Mouse (Mus musculus) MEL (cell line): ENCODE results near the gene Gm49345. TPM values are rescaled to one million over a fixed set of nuclear protein-coding genes. Genes with fewer than 3 reads are reported as not detected.

Experiments used
- DNase-seq: peaks from one replicate; pipeline ENCODE4 v3.0.0; 2011; ENCODE audit warnings: low read depth, low spot score
- H3K27ac ChIP-seq: 2 replicates; pipeline ENCODE4 v1.5.1; 2012; ENCODE audit warnings: low read depth, mild to moderate bottlenecking, control low read depth, low read length, moderate library complexity; ENCODE audit not compliant: control insufficient read depth
- H3K27me3 ChIP-seq, 2 experiments: fragments of 150-350 bp in 1 of 2; sonication (generic) in 1 of 2; 2 replicates each; pipeline ENCODE4 v1.6.1; 2012; ENCODE audit warnings: low read length in 2 of 2, mild to moderate bottlenecking in 2 of 2, improper control_type of control experiment in 1 of 2, moderate library complexity in 1 of 2; ENCODE audit not compliant: insufficient read depth in 2 of 2, control insufficient read depth in 1 of 2
- H3K36me3 ChIP-seq, 2 experiments: 2 replicates each; pipeline ENCODE4 v1.6.1; 2012 to 2014; ENCODE audit warnings: low read length in 2 of 2, improper control_type of control experiment in 1 of 2, inconsistent platforms in 1 of 2, mild to moderate bottlenecking in 1 of 2; ENCODE audit not compliant: insufficient read depth in 2 of 2, control insufficient read depth in 1 of 2
- H3K4me1 ChIP-seq, 2 experiments: fragments of 150-350 bp in 1 of 2; sonication (generic) in 1 of 2; 2 replicates each; pipeline ENCODE4 v1.6.1; 2012; ENCODE audit warnings: low read length in 2 of 2, improper control_type of control experiment in 1 of 2, mild to moderate bottlenecking in 1 of 2; ENCODE audit not compliant: insufficient read depth in 2 of 2, control insufficient read depth in 1 of 2
- H3K4me3 ChIP-seq, 2 experiments: fragments of 150-350 bp in 1 of 2; sonication (generic) in 1 of 2; 2 replicates each; pipeline ENCODE4 v1.5.1; 2012; ENCODE audit warnings: low read depth in 2 of 2, low read length in 2 of 2, mild to moderate bottlenecking in 2 of 2, moderate library complexity in 2 of 2, control low read depth in 1 of 2, improper control_type of control experiment in 1 of 2; ENCODE audit not compliant: control insufficient read depth in 1 of 2, insufficient read depth in 1 of 2
- H3K79me2 ChIP-seq: 2 replicates; pipeline ENCODE4 v1.6.1; 2012; ENCODE audit warnings: mild to moderate bottlenecking, low read length, moderate library complexity; ENCODE audit not compliant: control insufficient read depth, poor library complexity, insufficient read depth
- H3K9ac ChIP-seq: 2 replicates; pipeline ENCODE4 v1.6.1; 2012; ENCODE audit warnings: low read depth, mild to moderate bottlenecking, control low read depth, low read length, moderate library complexity; ENCODE audit not compliant: control insufficient read depth, poor library complexity, severe bottlenecking
- H3K9me3 ChIP-seq: fragments of 150-350 bp; sonication (generic); replicated peaks from 2 replicates; pipeline ENCODE4 v1.6.1; 2012; ENCODE audit warnings: mild to moderate bottlenecking, low read length, improper control_type of control experiment, moderate library complexity; ENCODE audit not compliant: insufficient read depth
- BHLHE40 ChIP-seq: IDR thresholded peaks from 2 replicates; pipeline ENCODE4 v1.6.1; 2012; ENCODE audit warnings: low read depth, mild to moderate bottlenecking, inconsistent platforms, low read length, improper control_type of control experiment, borderline replicate concordance
- CHD1 ChIP-seq: IDR thresholded peaks from 2 replicates; pipeline ENCODE4 v1.6.1; 2012; ENCODE audit warnings: low read depth, mild to moderate bottlenecking, inconsistent platforms, low read length, improper control_type of control experiment
- CHD2 ChIP-seq: IDR thresholded peaks from 2 replicates; pipeline ENCODE4 v1.6.1; 2011; ENCODE audit warnings: low read length, improper control_type of control experiment
- CTCF ChIP-seq, 3 experiments: IDR thresholded peaks in 2 of 3; conservative IDR thresholded peaks in 1 of 3; 2 replicates each; pipeline ENCODE4 v1.5.1; 2011 to 2012; ENCODE audit warnings: low read length in 3 of 3, low read depth in 2 of 3, mild to moderate bottlenecking in 2 of 3, improper control_type of control experiment in 1 of 3, inconsistent platforms in 1 of 3, mixed read lengths in 1 of 3, moderate library complexity in 1 of 3; ENCODE audit not compliant: control insufficient read depth in 1 of 3, insufficient read depth in 1 of 3, poor library complexity in 1 of 3, severe bottlenecking in 1 of 3
- E2F4 ChIP-seq: IDR thresholded peaks from 2 replicates; pipeline ENCODE4 v1.6.1; 2011; ENCODE audit warnings: low read depth, low read length, improper control_type of control experiment, borderline replicate concordance
- ELF1 ChIP-seq: IDR thresholded peaks from 2 replicates; pipeline ENCODE4 v1.6.1; 2014; ENCODE audit warnings: low read depth, mild to moderate bottlenecking, inconsistent platforms, low read length, improper control_type of control experiment, moderate library complexity
- GATA1 ChIP-seq: IDR thresholded peaks from 2 replicates; pipeline ENCODE4 v1.6.1; 2011; ENCODE audit warnings: low read depth, low read length, improper control_type of control experiment
- HCFC1 ChIP-seq: IDR thresholded peaks from 2 replicates; pipeline ENCODE4 v1.6.1; 2012; ENCODE audit warnings: low read depth, mild to moderate bottlenecking, inconsistent platforms, low read length, improper control_type of control experiment, moderate library complexity
- JUND ChIP-seq: IDR thresholded peaks from 2 replicates; pipeline ENCODE4 v1.6.1; 2011; ENCODE audit warnings: low read depth, mild to moderate bottlenecking, improper control_type of control experiment, low read length
- KAT2A ChIP-seq: conservative IDR thresholded peaks from 2 replicates; pipeline ENCODE4 v1.6.1; 2012; ENCODE audit warnings: low read depth, low read length, improper control_type of control experiment, inconsistent platforms
- MAX ChIP-seq: IDR thresholded peaks from 2 replicates; pipeline ENCODE4 v1.6.1; 2011; ENCODE audit warnings: low read length, improper control_type of control experiment
- MAZ ChIP-seq: IDR thresholded peaks from 2 replicates; pipeline ENCODE4 v1.6.1; 2012; ENCODE audit warnings: low read depth, mild to moderate bottlenecking, inconsistent platforms, low read length, improper control_type of control experiment
- MEF2A ChIP-seq: IDR thresholded peaks from 2 replicates; pipeline ENCODE4 v1.6.1; 2014; ENCODE audit warnings: low read depth, mild to moderate bottlenecking, inconsistent platforms, low read length, improper control_type of control experiment; ENCODE audit not compliant: poor library complexity, insufficient replicate concordance, severe bottlenecking; ENCODE audit errors: extremely low read depth
- MXI1 ChIP-seq: IDR thresholded peaks from 2 replicates; pipeline ENCODE4 v1.6.1; 2011; ENCODE audit warnings: mild to moderate bottlenecking, low read depth, low read length, improper control_type of control experiment
- MYB ChIP-seq: IDR thresholded peaks from 2 replicates; pipeline ENCODE4 v1.6.1; 2011; ENCODE audit warnings: mild to moderate bottlenecking, low read depth, low read length, improper control_type of control experiment
- MYC ChIP-seq: IDR thresholded peaks from 2 replicates; pipeline ENCODE4 v1.6.1; 2011; ENCODE audit warnings: low read depth, mild to moderate bottlenecking, low read length, improper control_type of control experiment, moderate library complexity
- NELFE ChIP-seq: IDR thresholded peaks from 2 replicates; pipeline ENCODE4 v1.6.1; 2011; ENCODE audit warnings: low read depth, low read length, improper control_type of control experiment
- NRF1 ChIP-seq: IDR thresholded peaks from 2 replicates; pipeline ENCODE4 v1.6.1; 2014; ENCODE audit warnings: low read depth, mild to moderate bottlenecking, inconsistent platforms, low read length, improper control_type of control experiment, moderate library complexity; ENCODE audit not compliant: poor library complexity, insufficient read depth, severe bottlenecking
- POLR2A ChIP-seq, 2 experiments: IDR thresholded peaks; 2 replicates each; pipeline ENCODE4 v1.6.1; 2011 to 2012; ENCODE audit warnings: low read length in 2 of 2, mild to moderate bottlenecking in 2 of 2, control low read depth in 1 of 2, improper control_type of control experiment in 1 of 2, low read depth in 1 of 2, moderate library complexity in 1 of 2; ENCODE audit not compliant: control insufficient read depth in 1 of 2, insufficient read depth in 1 of 2, poor library complexity in 1 of 2
- POLR2AphosphoS5 ChIP-seq: IDR thresholded peaks from 2 replicates; pipeline ENCODE4 v1.6.1; 2012; ENCODE audit warnings: low read depth, borderline replicate concordance, mild to moderate bottlenecking, inconsistent platforms, low read length, moderate library complexity, mixed read lengths
- RAD21 ChIP-seq: IDR thresholded peaks from 2 replicates; pipeline ENCODE4 v1.6.1; 2011; ENCODE audit warnings: mild to moderate bottlenecking, low read depth, low read length, improper control_type of control experiment
- SIN3A ChIP-seq: IDR thresholded peaks from 2 replicates; pipeline ENCODE4 v1.6.1; 2012; ENCODE audit warnings: low read length, improper control_type of control experiment, inconsistent platforms
- SMC3 ChIP-seq: IDR thresholded peaks from 2 replicates; pipeline ENCODE4 v1.6.1; 2011; ENCODE audit warnings: low read depth, low read length, improper control_type of control experiment
- TBP ChIP-seq: IDR thresholded peaks from 2 replicates; pipeline ENCODE4 v1.8.0; 2011; ENCODE audit warnings: low read depth, low read length, improper control_type of control experiment
- TCF12 ChIP-seq: IDR thresholded peaks from 2 replicates; pipeline ENCODE4 v1.6.1; 2014; ENCODE audit warnings: low read depth, mild to moderate bottlenecking, inconsistent platforms, low read length, improper control_type of control experiment, moderate library complexity
- USF1 ChIP-seq: IDR thresholded peaks from 2 replicates; pipeline ENCODE4 v1.6.1; 2014; ENCODE audit warnings: low read depth, mild to moderate bottlenecking, inconsistent platforms, low read length, improper control_type of control experiment, moderate library complexity
- USF2 ChIP-seq, 2 experiments: IDR thresholded peaks; 2 replicates each; pipeline ENCODE4 v1.6.1; 2011 to 2012; ENCODE audit warnings: improper control_type of control experiment in 2 of 2, low read length in 2 of 2, borderline replicate concordance in 1 of 2, inconsistent platforms in 1 of 2, low read depth in 1 of 2, mild to moderate bottlenecking in 1 of 2; ENCODE audit not compliant: insufficient read depth in 1 of 2
- ZC3H11A ChIP-seq: IDR thresholded peaks from 2 replicates; pipeline ENCODE4 v1.6.1; 2012; ENCODE audit warnings: low read depth, mild to moderate bottlenecking, inconsistent platforms, low read length, improper control_type of control experiment
- ZKSCAN1 ChIP-seq: IDR thresholded peaks from 2 replicates; pipeline ENCODE4 v1.6.1; 2012; ENCODE audit warnings: low read depth, mild to moderate bottlenecking, inconsistent platforms, low read length, improper control_type of control experiment, moderate library complexity
- ZMIZ1 ChIP-seq: IDR thresholded peaks from 2 replicates; pipeline ENCODE4 v1.6.1; 2012; ENCODE audit warnings: low read depth, mild to moderate bottlenecking, inconsistent platforms, low read length, improper control_type of control experiment, moderate library complexity
- ZNF384 ChIP-seq: IDR thresholded peaks from 2 replicates; pipeline ENCODE4 v1.6.1; 2012; ENCODE audit warnings: low read depth, mild to moderate bottlenecking, inconsistent platforms, low read length, improper control_type of control experiment
- polyA plus RNA-seq, 2 experiments: library from polyadenylated mRNA; stranded (reverse) in 1 of 2; unstranded in 1 of 2; fragments of >175 nt in 1 of 2; fragments of >200 nt in 1 of 2; gene quantifications; 2 replicates each; pipeline versions ENCODE4 v1.2.1 to v1.2.4; 2012; ENCODE audit warnings: low replicate concordance in 2 of 2, low read depth in 1 of 2; ENCODE audit not compliant: insufficient read length in 2 of 2, insufficient read depth in 1 of 2, missing spikeins in 1 of 2
- total RNA-seq: library from RNA; depleted of rRNA; stranded (reverse); fragments of 300-350 nt; gene quantifications from 2 replicates; pipeline ENCODE4 v1.2.3, GENCODE M21; 2012; rRNA removed

Gm49345 gene
- total RNA-seq: 1.6 and 1.7 TPM in 2 replicates
- under 1 TPM in 1 of 2 experiments, not detected in 1; 0.54 TPM for polyA plus RNA-seq

- H3K79me2 ChIP-seq: peaks cover 3% of the 10 kb centered on the region
- H3K4me1 ChIP-seq: peaks cover 0 to 2% of the 10 kb centered on the region in 2 experiments; a peak in 1 of 4 replicates
- no peaks in the 10 kb centered on the region for H3K27me3 ChIP-seq
- TF ChIP-seq CTCF (IDR thresholded peaks at IDR 0.05 in 2 of 3, conservative IDR thresholded peaks at IDR 0.05 in 1 of 3; ENCODE audit: control insufficient read depth in 1 of 3, insufficient read depth in 1 of 3, low read depth in 2 of 3, low read length in 3 of 3, poor library complexity in 1 of 3, severe bottlenecking in 1 of 3): peak in 1 of 3 experiments; percentile 33; a peak in 2 of 6 replicates
- no peak for TF ChIP-seq MYB
- TF ChIP-seq SMC3: peak; percentile 36
- peak; percentile 84 for TF ChIP-seq MYC
- TF ChIP-seq POLR2A (IDR thresholded peaks at IDR 0.05; ENCODE audit: control insufficient read depth in 1 of 2, insufficient read depth in 1 of 2, low read depth in 1 of 2, low read length in 2 of 2, poor library complexity in 1 of 2): peak in 1 of 2 experiments; percentile 61; a peak in 1 of 4 replicates
- peak; percentile 88 for TF ChIP-seq MXI1
- no peak for TF ChIP-seq NRF1
- TF ChIP-seq MAZ: no peak
- TF ChIP-seq CHD2: no peak
- no peak for TF ChIP-seq USF2 (IDR thresholded peaks at IDR 0.05; ENCODE audit: borderline replicate concordance in 1 of 2, insufficient read depth in 1 of 2, low read depth in 1 of 2, low read length in 2 of 2)
- TF ChIP-seq BHLHE40: peak; percentile 62; the same call in 1 of the 2 replicates
- peak; percentile 18; the same call in 1 of the 2 replicates for TF ChIP-seq GATA1
- TF ChIP-seq NELFE: peak; percentile 42
- TF ChIP-seq ZNF384: no peak
- TF ChIP-seq ZKSCAN1: no peak
- no peak for TF ChIP-seq ZMIZ1
- no peak for TF ChIP-seq CHD1
- peak; percentile 95 for TF ChIP-seq KAT2A
- TF ChIP-seq POLR2AphosphoS5: no peak
- TF ChIP-seq TCF12: peak; percentile 50; the same call in 1 of the 2 replicates
- no peak for TF ChIP-seq MEF2A
- TF ChIP-seq ELF1: peak; percentile 96
- peak; percentile 66 for TF ChIP-seq USF1
- no peak for TF ChIP-seq E2F4
- TF ChIP-seq SIN3A: peak; percentile 94
- peak; percentile 9 for TF ChIP-seq RAD21
- TF ChIP-seq MAX: peak; percentile 95
- TF ChIP-seq ZC3H11A: no peak
- peak; percentile 84 for TF ChIP-seq TBP
- TF ChIP-seq HCFC1: peak; percentile 94
- TF ChIP-seq JUND: no peak
- peak within 1 kb of the TSS; percentile 71 to 76 for H3K4me3 ChIP-seq
- no peaks in the 10 kb centered on the region; a peak in 1 of 4 replicates for H3K36me3 ChIP-seq
- H3K9ac ChIP-seq: peak within 1 kb of the TSS; percentile 78
- H3K9me3 ChIP-seq: no peaks in the 10 kb centered on the region
- H3K27ac ChIP-seq: peak within 1 kb of the TSS; percentile 60
- peak; percentile 96 for DNase-seq
These were observed at the start of gene Gm49345, which contains the start of gene Zfp729a for GRCm38 (mm10) chr13:67637294-67638007. Gene Gm49345, minus strand, starts transcription at chr13:67637769. Gene Zfp729a, minus strand, starts transcription at chr13:67637791.
